Mouse (Mus musculus): ENCODE data around the gene Rexo5. TPM values are rescaled to one million over a fixed set of nuclear protein-coding genes. Genes with fewer than 3 reads are reported as not detected.
A peak's percentile ranks its signal among the peaks of the same experiment; 100 is the strongest.

The Rexo5 gene
- polyA plus RNA-seq, 1 experiment from 2014 or later: 9.2 TPM

DNA sequence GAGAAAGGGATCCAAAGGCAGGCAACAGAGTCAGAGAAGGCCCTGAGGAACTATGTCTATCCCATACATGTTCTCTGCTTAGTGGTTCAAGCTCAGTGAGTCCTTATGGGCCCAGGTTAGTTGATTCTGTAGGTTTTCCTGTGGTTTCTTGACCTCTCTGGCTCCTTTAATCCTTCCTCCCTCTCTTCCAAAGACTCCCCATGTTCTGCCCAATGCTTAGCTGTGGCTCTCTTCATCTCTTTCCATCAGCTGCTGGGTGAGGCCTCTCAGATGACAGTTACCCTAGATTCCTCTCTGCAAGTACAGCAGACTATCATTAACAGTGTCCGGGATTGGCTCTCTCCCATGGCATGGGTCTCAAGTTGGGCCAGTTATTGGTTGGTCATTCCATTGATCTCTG, 41.6 kb downstream of the Rexo5 start:
- DNase-seq (ENCODE audit: low spot score) (no peak), ATAC-seq (no peak)
- 92% methylated on average over 1 of the region's 1 CpGs for WGBS
- Histone ChIP-seq H3K36me3 (ENCODE audit: insufficient read depth, low read length) (no peaks in the 10 kb centered on the region), H3K4me1 (ENCODE audit: insufficient read depth, low read depth, low read length) (no peaks in the 10 kb centered on the region), H3K27ac (ENCODE audit: low read length) (no peak overlapping the region), H3K4me2 (replicated peaks; ENCODE audit: low read depth, low read length) (no peak overlapping the region), H3K9me3 (ENCODE audit: low read length) (no peaks in the 10 kb centered on the region), H3K9ac (replicated peaks; ENCODE audit: low read depth) (no peak overlapping the region), H3K4me3 (ENCODE audit: low read depth, low read length) (no peak overlapping the region), H3K27me3 (replicated peaks; ENCODE audit: insufficient read depth, low read length) (no peaks in the 10 kb centered on the region)
- no peak for TF ChIP-seq CTCF (IDR thresholded peaks at IDR 0.05)
- TF ChIP-seq EP300 (IDR thresholded peaks at IDR 0.05): no peak

DNA sequence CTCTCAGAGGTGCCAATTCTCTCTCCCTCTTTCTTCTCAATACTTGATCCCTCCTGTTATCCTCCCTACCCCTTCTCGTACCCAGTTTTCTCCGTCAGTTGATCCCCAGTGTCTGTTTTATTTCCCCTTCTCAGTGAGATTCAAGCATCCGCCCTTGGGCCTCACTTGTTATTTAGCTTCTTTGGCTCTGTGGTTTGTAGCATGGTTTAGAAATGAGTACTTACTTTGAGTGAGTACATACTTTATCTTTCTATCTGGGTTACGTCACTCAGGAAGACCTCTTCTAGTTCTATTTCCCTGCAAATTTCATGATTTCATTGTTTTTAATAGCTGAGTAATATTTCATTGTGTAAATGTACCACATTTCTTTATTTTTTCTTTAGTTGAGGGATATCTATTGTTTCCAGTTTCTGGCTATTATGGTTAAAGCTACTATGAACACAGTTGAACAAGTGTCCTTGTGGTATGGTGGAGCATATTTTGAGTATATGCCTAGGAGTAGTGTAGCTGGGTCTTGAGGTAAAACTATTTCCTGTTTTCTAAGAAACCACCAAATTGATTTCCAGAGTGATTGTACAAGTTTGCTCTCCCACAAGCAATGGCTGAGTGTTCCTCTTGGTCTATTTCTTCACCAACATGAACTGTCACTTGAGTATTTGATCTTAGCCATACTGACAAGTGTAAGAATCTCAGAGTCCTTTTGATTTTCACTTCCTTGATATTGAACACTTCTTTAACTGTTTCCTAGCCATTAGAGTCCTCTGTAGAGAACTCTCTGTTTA, 42.4 kb downstream of the Rexo5 start:
- TF ChIP-seq CTCF (IDR thresholded peaks at IDR 0.05) (no peak), EP300 (IDR thresholded peaks at IDR 0.05) (no peak)
- ATAC-seq: no peak
- 90% methylated on average over 4 of the region's 4 CpGs for WGBS

DNA sequence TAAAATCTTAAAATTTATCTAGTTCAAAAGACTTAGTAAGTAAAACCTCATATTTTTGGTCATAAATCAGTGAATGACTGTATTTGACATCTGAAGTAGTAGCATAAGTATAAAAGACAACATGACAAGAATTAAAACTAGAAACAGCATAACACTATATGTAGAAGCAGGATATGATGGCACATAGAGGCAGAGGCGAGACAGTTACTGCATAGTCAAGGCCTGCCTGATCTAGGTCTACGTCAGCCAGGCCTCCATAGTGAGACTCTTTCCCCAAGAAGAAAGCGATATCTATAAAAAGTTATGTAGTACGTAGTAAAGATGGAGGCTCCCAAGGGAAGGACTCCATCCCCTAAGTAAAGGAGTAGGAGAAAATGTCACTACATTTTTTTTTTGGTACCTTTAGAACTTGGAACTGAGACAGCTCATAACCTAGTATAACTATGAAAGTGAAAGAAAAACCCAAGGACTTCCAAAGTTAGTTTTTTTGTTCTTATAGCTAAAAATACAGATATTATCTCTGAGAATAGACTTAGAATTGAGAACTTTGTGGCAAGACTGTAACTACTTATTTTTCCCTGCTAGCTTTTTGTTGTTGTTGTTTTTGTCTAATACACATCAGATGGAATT, 48.1 kb downstream of the Rexo5 start:
- H3K4me3 ChIP-seq (ENCODE audit: low read depth, low read length): no peak overlapping the region
- H3K9me3 ChIP-seq (ENCODE audit: low read length): no peaks in the 10 kb centered on the region
- no peak for TF ChIP-seq CTCF (IDR thresholded peaks at IDR 0.05)
- TF ChIP-seq EP300 (IDR thresholded peaks at IDR 0.05): no peak
- no peak overlapping the region for H3K9ac ChIP-seq (replicated peaks; ENCODE audit: low read depth)
- no peak for DNase-seq (ENCODE audit: low spot score)
- H3K36me3 ChIP-seq (ENCODE audit: insufficient read depth, low read length): no peaks in the 10 kb centered on the region
- WGBS: 92% methylated on average over 4 of the region's 4 CpGs
- H3K27ac ChIP-seq (ENCODE audit: low read length): no peak overlapping the region
- no peaks in the 10 kb centered on the region for H3K27me3 ChIP-seq (replicated peaks; ENCODE audit: insufficient read depth, low read length)
- no peaks in the 10 kb centered on the region for H3K4me1 ChIP-seq (ENCODE audit: insufficient read depth, low read depth, low read length)
- H3K4me2 ChIP-seq (replicated peaks; ENCODE audit: low read depth, low read length): no peak overlapping the region
- no peak for ATAC-seq

More for the DNA sequence above, 42.4 kb downstream of the Rexo5 start:
- Histone ChIP-seq H3K9ac (replicated peaks; ENCODE audit: low read depth) (no peak overlapping the region), H3K4me2 (replicated peaks; ENCODE audit: low read depth, low read length) (no peak overlapping the region), H3K4me1 (ENCODE audit: insufficient read depth, low read depth, low read length) (no peaks in the 10 kb centered on the region), H3K9me3 (ENCODE audit: low read length) (no peaks in the 10 kb centered on the region), H3K36me3 (ENCODE audit: insufficient read depth, low read length) (no peaks in the 10 kb centered on the region), H3K27me3 (replicated peaks; ENCODE audit: insufficient read depth, low read length) (no peaks in the 10 kb centered on the region), H3K27ac (ENCODE audit: low read length) (no peak overlapping the region), H3K4me3 (ENCODE audit: low read depth, low read length) (no peak overlapping the region)
- no peak for DNase-seq (ENCODE audit: low spot score)

DNA sequence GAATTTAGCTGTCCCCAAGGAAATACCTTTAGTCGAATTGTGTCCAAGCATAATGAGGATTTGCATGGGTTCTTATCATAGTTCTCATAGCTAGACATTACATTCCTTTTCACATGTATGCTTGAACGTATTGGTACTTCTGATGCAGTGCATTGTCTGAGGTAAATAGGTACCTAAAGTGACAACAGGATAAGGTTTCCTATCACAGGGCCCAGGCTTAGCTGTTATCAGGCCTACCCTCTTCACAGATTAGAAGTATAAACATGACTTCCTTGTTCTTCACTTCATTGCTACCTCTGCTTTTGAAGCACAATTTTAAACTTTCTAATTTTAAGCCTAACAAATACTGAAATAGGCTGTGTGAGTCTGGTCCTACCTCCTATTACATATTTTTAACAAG, 51.7 kb downstream of the Rexo5 start:
- WGBS: 71% methylated on average over 2 of the region's 2 CpGs
- no peak overlapping the region for H3K4me3 ChIP-seq (ENCODE audit: low read depth, low read length)
- H3K9me3 ChIP-seq (ENCODE audit: low read length): no peaks in the 10 kb centered on the region
- no peak overlapping the region for H3K27ac ChIP-seq (ENCODE audit: low read length)
- ATAC-seq (no peak), DNase-seq (ENCODE audit: low spot score) (no peak)
- H3K4me2 ChIP-seq (replicated peaks; ENCODE audit: low read depth, low read length): no peak overlapping the region
- H3K27me3 ChIP-seq (replicated peaks; ENCODE audit: insufficient read depth, low read length): no peaks in the 10 kb centered on the region
- TF ChIP-seq EP300 (IDR thresholded peaks at IDR 0.05): no peak
- TF ChIP-seq CTCF (IDR thresholded peaks at IDR 0.05): no peak
- no peaks in the 10 kb centered on the region for H3K4me1 ChIP-seq (ENCODE audit: insufficient read depth, low read depth, low read length)
- no peaks in the 10 kb centered on the region for H3K36me3 ChIP-seq (ENCODE audit: insufficient read depth, low read length)
- no peak overlapping the region for H3K9ac ChIP-seq (replicated peaks; ENCODE audit: low read depth)

DNA sequence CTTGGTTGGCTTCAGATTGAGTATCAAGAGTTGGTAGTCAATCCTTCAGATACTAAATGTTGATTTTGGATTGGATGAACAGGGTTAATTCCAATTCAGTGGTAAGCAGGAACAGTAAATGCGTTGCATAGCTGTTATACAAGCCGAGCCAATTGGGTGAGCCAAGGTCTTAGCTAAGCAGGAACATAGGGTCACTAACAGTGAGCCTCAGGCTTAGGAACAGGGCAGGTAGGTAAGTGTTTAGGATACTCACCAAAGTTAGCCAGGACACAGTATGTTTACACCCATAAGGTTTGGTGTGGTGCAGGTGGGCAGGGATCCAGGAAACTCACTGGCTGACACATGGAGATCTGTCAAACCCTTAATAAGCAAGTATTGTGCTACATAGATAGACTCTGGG, 53.6 kb downstream of the Rexo5 start:
- no peak for DNase-seq (ENCODE audit: low spot score)
- Histone ChIP-seq H3K4me1 (ENCODE audit: insufficient read depth, low read depth, low read length) (no peaks in the 10 kb centered on the region), H3K4me3 (ENCODE audit: low read depth, low read length) (no peak overlapping the region), H3K27me3 (replicated peaks; ENCODE audit: insufficient read depth, low read length) (no peaks in the 10 kb centered on the region), H3K27ac (ENCODE audit: low read length) (no peak overlapping the region), H3K4me2 (replicated peaks; ENCODE audit: low read depth, low read length) (no peak overlapping the region), H3K9ac (replicated peaks; ENCODE audit: low read depth) (no peak overlapping the region), H3K9me3 (ENCODE audit: low read length) (no peaks in the 10 kb centered on the region), H3K36me3 (ENCODE audit: insufficient read depth, low read length) (no peaks in the 10 kb centered on the region)
- no peak for TF ChIP-seq CTCF (IDR thresholded peaks at IDR 0.05)
- no peak for TF ChIP-seq EP300 (IDR thresholded peaks at IDR 0.05)
- 89% methylated on average over 2 of the region's 2 CpGs for WGBS
- ATAC-seq: no peak

DNA sequence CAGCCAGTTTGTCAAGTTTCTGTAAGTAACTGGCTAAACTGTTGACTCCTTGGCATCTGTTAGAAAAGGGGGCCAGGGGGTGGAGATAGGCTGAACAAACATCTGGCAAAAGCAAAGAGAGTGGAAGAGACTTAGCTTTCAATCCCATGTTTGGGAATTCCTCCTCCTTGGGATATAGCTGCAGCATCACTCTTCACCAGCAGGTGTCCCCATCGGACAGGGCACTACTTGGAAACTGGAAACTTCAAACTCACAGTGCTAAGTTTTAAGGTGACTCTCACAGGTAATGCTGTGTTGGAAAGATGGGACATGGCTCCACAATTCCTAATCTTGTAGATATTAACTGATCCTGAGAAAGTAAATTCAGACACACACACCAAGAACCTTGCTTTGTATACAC, 55.3 kb downstream of the Rexo5 start:
- Histone ChIP-seq H3K9me3 (ENCODE audit: low read length) (no peaks in the 10 kb centered on the region), H3K9ac (replicated peaks; ENCODE audit: low read depth) (no peak overlapping the region), H3K4me2 (replicated peaks; ENCODE audit: low read depth, low read length) (no peak overlapping the region), H3K36me3 (ENCODE audit: insufficient read depth, low read length) (no peaks in the 10 kb centered on the region), H3K27me3 (replicated peaks; ENCODE audit: insufficient read depth, low read length) (no peaks in the 10 kb centered on the region), H3K4me3 (ENCODE audit: low read depth, low read length) (no peak overlapping the region), H3K27ac (ENCODE audit: low read length) (no peak overlapping the region), H3K4me1 (ENCODE audit: insufficient read depth, low read depth, low read length) (no peaks in the 10 kb centered on the region)
- ATAC-seq: peak; percentile 37
- TF ChIP-seq CTCF (IDR thresholded peaks at IDR 0.05) (peak; percentile 97), EP300 (IDR thresholded peaks at IDR 0.05) (no peak)
- peak; percentile 72 for DNase-seq (ENCODE audit: low spot score)
- WGBS: 0% methylated on average over 1 of the region's 1 CpGs

Data from lung, postnatal 0 days (tissue).